Mouse (Mus musculus): Measurements from ENCODE around the gene Als2cl. TPM values are rescaled to one million over a fixed set of nuclear protein-coding genes. Genes with fewer than 3 reads are reported as not detected.

Gene Als2cl
- polyA plus RNA-seq, 1 experiment from 2014 or later, result 6.1 TPM

GRCm38 (mm10) chr9:110914631-110915236 lies 35.1 kb downstream of the Als2cl start:
- no peak for ATAC-seq (ENCODE audit: low FRiP score, low TSS enrichment)
- no peak overlapping the region for H3K4me3 ChIP-seq (ENCODE audit: low read depth, low read length)
- no peak for DNase-seq (ENCODE audit: low spot score)
- no peak overlapping the region for H3K4me2 ChIP-seq (replicated peaks; ENCODE audit: low read depth)
- no peak overlapping the region for H3K27ac ChIP-seq (replicated peaks)
- no peaks in the 10 kb centered on the region for H3K36me3 ChIP-seq (ENCODE audit: control insufficient read depth, insufficient read depth, low read length)
- 48% methylated on average over 21 of the region's 21 CpGs for WGBS
- H3K9ac ChIP-seq (ENCODE audit: low read length), result no peak overlapping the region
- H3K27me3 ChIP-seq (ENCODE audit: control insufficient read depth, insufficient read depth, low read length), result no peaks in the 10 kb centered on the region
- TF ChIP-seq CTCF (IDR thresholded peaks at IDR 0.05; ENCODE audit: low read depth), result no peak
- no peak for TF ChIP-seq EP300 (optimal IDR thresholded peaks at IDR 0.05)
- H3K4me1 ChIP-seq (replicated peaks; ENCODE audit: control insufficient read depth, insufficient read depth), result no peaks in the 10 kb centered on the region
- no peaks in the 10 kb centered on the region for H3K9me3 ChIP-seq (ENCODE audit: control insufficient read depth, low read length)

GRCm38 (mm10) chr9:110915466-110915865 lies 35.8 kb downstream of the Als2cl start:
- H3K4me2 ChIP-seq (replicated peaks; ENCODE audit: low read depth), result no peak overlapping the region
- H3K27ac ChIP-seq (replicated peaks), result no peak overlapping the region
- no peak for DNase-seq (ENCODE audit: low spot score)
- no peaks in the 10 kb centered on the region for H3K27me3 ChIP-seq (ENCODE audit: control insufficient read depth, insufficient read depth, low read length)
- ATAC-seq (ENCODE audit: low FRiP score, low TSS enrichment), result no peak
- H3K4me1 ChIP-seq (replicated peaks; ENCODE audit: control insufficient read depth, insufficient read depth), result no peaks in the 10 kb centered on the region
- no peak overlapping the region for H3K4me3 ChIP-seq (ENCODE audit: low read depth, low read length)
- H3K9me3 ChIP-seq (ENCODE audit: control insufficient read depth, low read length), result no peaks in the 10 kb centered on the region
- no peak for TF ChIP-seq EP300 (optimal IDR thresholded peaks at IDR 0.05)
- no peak for TF ChIP-seq CTCF (IDR thresholded peaks at IDR 0.05; ENCODE audit: low read depth)
- H3K9ac ChIP-seq (ENCODE audit: low read length), result no peak overlapping the region
- 52% methylated on average over 8 of the region's 8 CpGs for WGBS
- no peaks in the 10 kb centered on the region for H3K36me3 ChIP-seq (ENCODE audit: control insufficient read depth, insufficient read depth, low read length)

- 85% methylated on average over 7 of the region's 7 CpGs for WGBS
- DNase-seq (ENCODE audit: low spot score) (no peak), ATAC-seq (ENCODE audit: low FRiP score, low TSS enrichment) (no peak)
- TF ChIP-seq EP300 (optimal IDR thresholded peaks at IDR 0.05), result no peak
- H3K4me2 ChIP-seq (replicated peaks; ENCODE audit: low read depth), result no peak within 1 kb of the TSS
- H3K9me3 ChIP-seq (ENCODE audit: control insufficient read depth, low read length), result no peaks in the 10 kb centered on the region
- no peaks in the 10 kb centered on the region for H3K36me3 ChIP-seq (ENCODE audit: control insufficient read depth, insufficient read depth, low read length)
- H3K27me3 ChIP-seq (ENCODE audit: control insufficient read depth, insufficient read depth, low read length), result no peaks in the 10 kb centered on the region
- no peak within 1 kb of the TSS for H3K4me3 ChIP-seq (ENCODE audit: low read depth, low read length)
- no peak within 1 kb of the TSS for H3K27ac ChIP-seq (replicated peaks)
- H3K9ac ChIP-seq (ENCODE audit: low read length), result no peak within 1 kb of the TSS
- H3K4me1 ChIP-seq (replicated peaks; ENCODE audit: control insufficient read depth, insufficient read depth), result no peaks in the 10 kb centered on the region
These were observed 37.1 kb downstream of the Als2cl start, which contains the start of gene Fam240a for GRCm38 (mm10) chr9:110916786-110917185. Gene Fam240a, minus strand, starts transcription at chr9:110916861.

GRCm38 (mm10) chr9:110920665-110921419 lies 41.2 kb downstream of the Als2cl start:
- TF ChIP-seq CTCF (IDR thresholded peaks at IDR 0.05; ENCODE audit: low read depth) (no peak), EP300 (optimal IDR thresholded peaks at IDR 0.05) (no peak)
- no peaks in the 10 kb centered on the region for H3K4me1 ChIP-seq (replicated peaks; ENCODE audit: control insufficient read depth, insufficient read depth)
- H3K27ac ChIP-seq (replicated peaks), result no peak overlapping the region
- no peaks in the 10 kb centered on the region for H3K9me3 ChIP-seq (ENCODE audit: control insufficient read depth, low read length)
- H3K36me3 ChIP-seq (ENCODE audit: control insufficient read depth, insufficient read depth, low read length), result no peaks in the 10 kb centered on the region
- WGBS, result 62% methylated on average over 15 of the region's 15 CpGs
- no peak overlapping the region for H3K9ac ChIP-seq (ENCODE audit: low read length)
- no peak overlapping the region for H3K4me3 ChIP-seq (ENCODE audit: low read depth, low read length)
- no peaks in the 10 kb centered on the region for H3K27me3 ChIP-seq (ENCODE audit: control insufficient read depth, insufficient read depth, low read length)
- DNase-seq (ENCODE audit: low spot score), result no peak
- ATAC-seq (ENCODE audit: low FRiP score, low TSS enrichment), result no peak
- no peak overlapping the region for H3K4me2 ChIP-seq (replicated peaks; ENCODE audit: low read depth)

- H3K9ac ChIP-seq (ENCODE audit: low read length), result no peak overlapping the region
- TF ChIP-seq EP300 (optimal IDR thresholded peaks at IDR 0.05) (no peak), CTCF (IDR thresholded peaks at IDR 0.05; ENCODE audit: low read depth) (peak; percentile 94)
- 15% methylated on average over 7 of the region's 7 CpGs for WGBS
- H3K4me2 ChIP-seq (replicated peaks; ENCODE audit: low read depth), result no peak overlapping the region
- no peaks in the 10 kb centered on the region for H3K9me3 ChIP-seq (ENCODE audit: control insufficient read depth, low read length)
- no peaks in the 10 kb centered on the region for H3K36me3 ChIP-seq (ENCODE audit: control insufficient read depth, insufficient read depth, low read length)
- no peaks in the 10 kb centered on the region for H3K27me3 ChIP-seq (ENCODE audit: control insufficient read depth, insufficient read depth, low read length)
- DNase-seq (ENCODE audit: low spot score) (peak; percentile 78), ATAC-seq (ENCODE audit: low FRiP score, low TSS enrichment) (no peak)
- H3K4me1 ChIP-seq (replicated peaks; ENCODE audit: control insufficient read depth, insufficient read depth), result no peaks in the 10 kb centered on the region
- no peak overlapping the region for H3K4me3 ChIP-seq (ENCODE audit: low read depth, low read length)
- H3K27ac ChIP-seq (replicated peaks), result no peak overlapping the region
These were observed 43.1 kb downstream of the Als2cl start for GRCm38 (mm10) chr9:110922759-110923158.

- ATAC-seq (ENCODE audit: low FRiP score, low TSS enrichment), result no peak
- TF ChIP-seq EP300 (optimal IDR thresholded peaks at IDR 0.05), result no peak
- TF ChIP-seq CTCF (IDR thresholded peaks at IDR 0.05; ENCODE audit: low read depth), result no peak
- no peaks in the 10 kb centered on the region for H3K27me3 ChIP-seq (ENCODE audit: control insufficient read depth, insufficient read depth, low read length)
- DNase-seq (ENCODE audit: low spot score), result no peak
- H3K4me3 ChIP-seq (ENCODE audit: low read depth, low read length), result no peak overlapping the region
- 59% methylated on average over 6 of the region's 6 CpGs for WGBS
- no peaks in the 10 kb centered on the region for H3K36me3 ChIP-seq (ENCODE audit: control insufficient read depth, insufficient read depth, low read length)
- no peaks in the 10 kb centered on the region for H3K4me1 ChIP-seq (replicated peaks; ENCODE audit: control insufficient read depth, insufficient read depth)
- H3K27ac ChIP-seq (replicated peaks), result no peak overlapping the region
- no peak overlapping the region for H3K4me2 ChIP-seq (replicated peaks; ENCODE audit: low read depth)
- H3K9me3 ChIP-seq (ENCODE audit: control insufficient read depth, low read length), result no peaks in the 10 kb centered on the region
- H3K9ac ChIP-seq (ENCODE audit: low read length), result no peak overlapping the region
These were observed 51.9 kb downstream of the Als2cl start for GRCm38 (mm10) chr9:110931573-110931972.

Measured in stomach, postnatal 0 days (tissue).